Mouse (Mus musculus) heart, embryonic 16.5 days (tissue): ENCODE results near the gene Tmem220. TPM values are rescaled to one million over a fixed set of nuclear protein-coding genes. Genes with fewer than 3 reads are reported as not detected.
A peak's percentile ranks its signal among the peaks of the same experiment; 100 is the strongest.

Experiments
- ATAC-seq: fragments of 200-750 bp; cut with Nextera tagmentation; replicated peaks from 2 replicates; pipeline ENCODE4 v1.8.0; 2017; ENCODE audit warnings: moderate number of reproducible peaks; ENCODE audit not compliant: insufficient read depth, low FRiP score; ENCODE audit errors: extremely low read depth
- H3K27ac ChIP-seq: fragments of 300-500 bp; sonication (generic); 2 replicates; pipeline ENCODE4 v1.5.1; 2014; ENCODE audit warnings: mild to moderate bottlenecking, low read length, control low read depth, moderate library complexity
- H3K27me3 ChIP-seq: fragments of 300-500 bp; sonication (generic); 2 replicates; pipeline ENCODE4 v1.6.1; 2014; ENCODE audit warnings: low read length, mixed read lengths; ENCODE audit not compliant: control insufficient read depth, insufficient read depth
- H3K36me3 ChIP-seq: fragments of 300-500 bp; sonication (generic); 2 replicates; pipeline ENCODE4 v1.6.1; 2014; ENCODE audit not compliant: control insufficient read depth, insufficient read depth
- H3K4me1 ChIP-seq: fragments of 300-500 bp; sonication (generic); 2 replicates; pipeline ENCODE4 v1.6.1; 2014; ENCODE audit warnings: low read length, mixed read lengths; ENCODE audit not compliant: control insufficient read depth, insufficient read depth
- H3K4me2 ChIP-seq: fragments of 300-500 bp; sonication (generic); 2 replicates; pipeline ENCODE4 v1.6.1; 2014; ENCODE audit warnings: low read depth, mild to moderate bottlenecking, control low read depth, low read length
- H3K4me3 ChIP-seq: fragments of 300-500 bp; sonication (generic); 2 replicates; pipeline ENCODE4 v1.5.1; 2014; ENCODE audit warnings: mild to moderate bottlenecking, control low read depth, low read length
- H3K9ac ChIP-seq: fragments of 300-500 bp; sonication (generic); 2 replicates; pipeline ENCODE4 v1.6.1; 2014; ENCODE audit warnings: low read length, control low read depth
- H3K9me3 ChIP-seq: fragments of 300-500 bp; sonication (generic); replicated peaks from 2 replicates; pipeline ENCODE4 v1.6.1; 2016; ENCODE audit warnings: low read length; ENCODE audit not compliant: control insufficient read depth
- WGBS: fragments of 180-500 bp; shearing (Covaris S2); extraction: QIAGEN DNeasy Blood & Tissue Kit; methylation state at CpG from one replicate; pipeline ENCODE4 v1.1.7; 2014; 5-methylcytosine and 5-hydroxymethylcytosine counted together
- polyA plus RNA-seq: library from polyadenylated mRNA; unstranded; fragments of >200 nt; fragmentation: Nextera tagmentation; extraction: Ambion mirVana; gene quantifications from 2 replicates; pipeline ENCODE4 v1.2.1, GENCODE M21; 2015

Tmem220 gene
- polyA plus RNA-seq, result 1.1 and 1.5 TPM in 2 replicates

DNA sequence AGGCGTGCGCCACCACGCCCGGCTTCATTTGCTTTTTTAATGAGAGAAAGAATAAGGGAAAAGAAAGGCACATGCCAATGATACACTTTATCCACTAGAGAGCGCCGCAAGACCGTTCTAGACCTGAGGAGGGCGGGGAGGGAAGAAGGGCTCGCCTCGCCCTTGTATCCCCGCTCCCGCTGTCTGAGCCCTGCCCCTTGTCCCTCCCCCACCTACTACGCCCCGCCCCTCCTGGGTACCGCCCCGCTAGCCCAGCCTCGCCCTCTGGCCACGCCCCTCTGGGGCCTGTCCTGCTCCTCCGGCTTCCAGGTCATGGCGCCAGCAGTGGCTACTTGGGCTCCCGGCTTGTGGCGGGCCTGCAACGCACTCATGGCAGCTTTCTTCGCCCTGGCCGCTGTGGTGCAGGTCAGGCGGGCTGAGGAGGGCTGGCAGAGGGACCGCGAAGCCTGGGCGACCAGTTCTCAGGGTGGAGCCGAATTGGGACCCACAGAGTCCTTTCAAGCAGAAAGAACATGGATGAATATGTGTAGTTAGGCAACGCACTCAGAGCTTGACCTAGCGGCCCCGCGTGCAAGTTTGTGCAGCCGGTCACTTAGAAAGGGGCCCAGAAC, at the start of gene Tmem220:
Gene Tmem220 (plus strand): TSS at position 288 of the 611 bp plus-strand sequence.
- peak; percentile 98 for ATAC-seq
- no peaks in the 10 kb centered on the region for H3K9me3 ChIP-seq
- H3K4me1 ChIP-seq, result peaks cover 9% of the 10 kb centered on the region; the same call in 1 of the 2 replicates
- peak within 1 kb of the TSS; percentile 92 for H3K4me2 ChIP-seq
- 0 out of 2 replicates have a peak within 1 kb of the TSS, but pooled peaks have one; percentile 24 for H3K27ac ChIP-seq
- peak within 1 kb of the TSS; percentile 68 for H3K4me3 ChIP-seq
- no peaks in the 10 kb centered on the region for H3K36me3 ChIP-seq
- H3K9ac ChIP-seq, result peak within 1 kb of the TSS; percentile 86
- WGBS, result 2% methylated on average over 35 of the region's 35 CpGs
- no peaks in the 10 kb centered on the region for H3K27me3 ChIP-seq

DNA sequence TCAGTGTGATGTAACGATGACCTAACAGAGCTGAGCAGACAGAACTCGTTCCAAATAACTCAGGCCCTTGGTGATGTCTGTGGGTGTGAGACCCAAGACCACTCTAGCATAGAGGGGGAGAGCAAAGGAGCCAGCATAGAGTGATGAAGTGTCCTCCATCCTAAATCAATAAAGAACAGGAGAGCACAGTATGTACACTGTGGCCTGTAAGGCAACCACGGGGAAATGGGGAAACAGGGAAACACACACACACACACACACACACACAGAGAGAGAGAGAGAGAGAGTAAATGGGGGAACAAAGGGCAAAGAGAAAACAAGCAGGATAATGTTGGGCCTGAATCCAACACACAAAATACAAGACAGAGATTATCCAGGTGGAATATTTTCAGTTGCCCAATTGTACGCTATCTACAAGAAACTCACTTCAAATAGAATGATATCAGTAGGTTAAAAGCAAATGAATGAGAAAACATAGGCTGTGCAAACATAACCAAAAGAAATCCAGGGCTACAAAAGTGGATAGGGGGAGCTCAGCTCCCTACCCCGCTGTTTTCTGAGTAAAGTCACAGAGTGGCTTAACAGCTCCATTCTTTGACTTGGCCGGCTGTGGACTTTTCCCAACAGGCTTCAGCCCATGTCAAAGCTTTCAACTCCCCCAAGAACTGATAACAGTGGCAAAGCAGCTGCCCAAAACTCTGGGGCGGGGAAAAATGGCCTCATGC, 49.2 kb upstream of the Tmem220 start:
- no peak for ATAC-seq
- no peak overlapping the region for H3K9ac ChIP-seq
- H3K4me3 ChIP-seq, result no peak overlapping the region
- no peak overlapping the region for H3K27ac ChIP-seq
- H3K36me3 ChIP-seq, result no peaks in the 10 kb centered on the region
- 80% methylated on average over 7 of the region's 7 CpGs for WGBS
- no peaks in the 10 kb centered on the region for H3K4me1 ChIP-seq
- no peak overlapping the region for H3K4me2 ChIP-seq
- H3K9me3 ChIP-seq, result peaks cover 15% of the 10 kb centered on the region
- H3K27me3 ChIP-seq, result no peaks in the 10 kb centered on the region

DNA sequence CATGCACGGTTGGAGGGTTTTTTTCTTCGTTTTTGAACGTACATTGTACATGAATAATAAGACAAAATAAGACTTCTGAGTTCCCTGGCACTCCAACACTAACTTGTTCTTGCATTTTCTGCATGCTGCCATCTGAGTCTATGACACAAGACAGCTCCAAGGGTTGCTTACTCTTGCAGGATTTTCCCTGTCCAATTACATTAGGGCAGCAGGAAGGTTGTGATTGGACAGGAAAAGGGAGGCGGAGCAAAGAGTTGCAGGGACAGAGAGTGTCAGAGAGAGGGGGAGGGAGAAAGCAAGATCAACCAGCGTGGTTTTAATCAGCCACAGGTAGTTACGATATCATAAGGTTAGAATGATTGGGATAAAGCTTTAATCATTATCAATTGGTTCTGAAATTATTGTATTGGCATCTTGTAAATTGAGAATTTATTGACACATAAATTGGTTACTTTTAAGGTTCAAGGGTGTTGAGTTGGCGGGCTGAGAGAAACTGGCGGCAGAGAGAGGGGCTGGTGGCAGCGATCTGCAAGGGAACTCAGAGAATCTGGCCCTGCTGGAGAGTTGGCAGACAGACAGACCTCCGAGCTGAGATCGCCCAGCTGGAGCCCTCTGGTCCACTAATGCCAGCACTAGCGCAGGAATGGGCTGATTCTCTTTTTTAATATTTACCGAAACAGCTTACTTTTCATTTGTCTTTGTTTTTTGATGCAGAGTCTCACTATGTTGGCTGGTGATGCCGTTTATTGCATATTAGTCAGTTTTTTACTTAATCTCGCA, 43.4 kb upstream of the Tmem220 start:
- Histone ChIP-seq H3K9me3 (no peaks in the 10 kb centered on the region), H3K4me1 (peaks cover 18% of the 10 kb centered on the region), H3K27ac (no peak overlapping the region), H3K4me2 (no peak overlapping the region), H3K9ac (no peak overlapping the region), H3K27me3 (0 out of 2 replicates have a peak, but pooled peaks cover 3% of the 10 kb centered on the region), H3K4me3 (no peak overlapping the region), H3K36me3 (no peaks in the 10 kb centered on the region)
- WGBS, result 78% methylated on average over 15 of the region's 15 CpGs
- ATAC-seq, result no peak

DNA sequence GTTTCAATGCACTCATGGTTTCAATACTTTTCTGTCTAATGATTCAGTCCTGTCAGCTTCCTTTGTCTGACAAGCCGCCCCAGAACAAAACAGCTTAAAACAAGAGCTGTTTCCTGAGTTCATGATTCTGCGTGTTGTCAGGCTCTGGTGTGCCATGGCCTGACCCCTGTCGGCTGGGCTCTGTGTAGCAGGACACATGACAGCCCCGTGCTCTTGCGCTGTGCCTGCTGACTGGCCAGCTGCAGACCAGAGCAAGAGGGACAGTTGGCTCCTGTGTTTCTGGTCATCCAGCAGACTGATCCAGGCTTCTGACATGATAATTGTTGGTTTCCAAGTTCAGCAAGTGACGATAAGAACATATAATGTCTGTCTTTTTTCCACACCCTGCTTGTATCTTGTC, 42.2 kb upstream of the Tmem220 start:
- Histone ChIP-seq H3K27me3 (0 out of 2 replicates have a peak, but pooled peaks cover 3% of the 10 kb centered on the region), H3K9me3 (no peaks in the 10 kb centered on the region), H3K27ac (no peak overlapping the region), H3K4me2 (no peak overlapping the region), H3K9ac (no peak overlapping the region), H3K4me1 (peaks cover 18% of the 10 kb centered on the region), H3K36me3 (no peaks in the 10 kb centered on the region), H3K4me3 (no peak overlapping the region)
- WGBS, result 28% methylated on average over 6 of the region's 6 CpGs
- ATAC-seq, result peak; percentile 69

DNA sequence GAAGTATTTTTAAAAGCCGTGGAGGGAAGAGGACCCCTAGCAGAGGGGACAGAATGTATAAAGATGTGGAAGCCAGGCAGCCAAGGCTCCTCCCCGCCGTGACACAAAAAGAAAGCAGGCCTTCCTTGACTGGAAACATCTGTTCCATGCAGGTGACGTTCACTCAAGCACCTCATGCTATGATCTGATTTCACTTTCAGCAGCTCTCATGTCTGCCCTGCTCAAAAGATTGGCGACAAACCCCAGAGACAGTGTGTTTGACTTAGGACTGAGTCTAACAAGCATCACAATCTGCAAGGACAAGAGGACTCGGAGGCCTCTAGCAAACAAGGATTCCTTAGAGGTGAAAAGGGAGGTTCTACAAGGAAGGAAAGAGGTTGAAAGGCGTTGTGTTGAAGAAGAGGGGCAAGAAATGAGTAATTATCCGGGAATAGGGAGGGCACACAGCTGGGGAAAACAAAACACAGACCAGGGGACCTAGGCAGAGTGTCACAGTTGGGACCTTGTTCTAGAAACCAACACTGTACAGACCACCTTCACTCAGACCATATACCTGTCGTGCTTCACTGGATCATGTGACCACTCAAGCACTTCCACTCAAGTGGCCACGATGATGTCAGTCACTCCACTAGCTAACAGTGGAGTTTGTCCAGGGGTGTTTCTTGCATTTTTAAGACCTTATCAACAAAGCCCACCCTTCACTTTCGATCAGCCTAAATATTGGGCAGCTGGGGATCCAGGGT, 41.4 kb upstream of the Tmem220 start:
- no peak overlapping the region; the same call in 1 of the 2 replicates for H3K27ac ChIP-seq
- H3K4me2 ChIP-seq, result no peak overlapping the region
- peak overlapping the region; percentile 77; the same call in 1 of the 2 replicates for H3K9ac ChIP-seq
- 0 out of 2 replicates have a peak, but pooled peaks cover 3% of the 10 kb centered on the region for H3K27me3 ChIP-seq
- WGBS, result 50% methylated on average over 11 of the region's 11 CpGs
- no peaks in the 10 kb centered on the region for H3K9me3 ChIP-seq
- no peak for ATAC-seq
- H3K4me3 ChIP-seq, result no peak overlapping the region
- peaks cover 18% of the 10 kb centered on the region for H3K4me1 ChIP-seq
- H3K36me3 ChIP-seq, result no peaks in the 10 kb centered on the region

DNA sequence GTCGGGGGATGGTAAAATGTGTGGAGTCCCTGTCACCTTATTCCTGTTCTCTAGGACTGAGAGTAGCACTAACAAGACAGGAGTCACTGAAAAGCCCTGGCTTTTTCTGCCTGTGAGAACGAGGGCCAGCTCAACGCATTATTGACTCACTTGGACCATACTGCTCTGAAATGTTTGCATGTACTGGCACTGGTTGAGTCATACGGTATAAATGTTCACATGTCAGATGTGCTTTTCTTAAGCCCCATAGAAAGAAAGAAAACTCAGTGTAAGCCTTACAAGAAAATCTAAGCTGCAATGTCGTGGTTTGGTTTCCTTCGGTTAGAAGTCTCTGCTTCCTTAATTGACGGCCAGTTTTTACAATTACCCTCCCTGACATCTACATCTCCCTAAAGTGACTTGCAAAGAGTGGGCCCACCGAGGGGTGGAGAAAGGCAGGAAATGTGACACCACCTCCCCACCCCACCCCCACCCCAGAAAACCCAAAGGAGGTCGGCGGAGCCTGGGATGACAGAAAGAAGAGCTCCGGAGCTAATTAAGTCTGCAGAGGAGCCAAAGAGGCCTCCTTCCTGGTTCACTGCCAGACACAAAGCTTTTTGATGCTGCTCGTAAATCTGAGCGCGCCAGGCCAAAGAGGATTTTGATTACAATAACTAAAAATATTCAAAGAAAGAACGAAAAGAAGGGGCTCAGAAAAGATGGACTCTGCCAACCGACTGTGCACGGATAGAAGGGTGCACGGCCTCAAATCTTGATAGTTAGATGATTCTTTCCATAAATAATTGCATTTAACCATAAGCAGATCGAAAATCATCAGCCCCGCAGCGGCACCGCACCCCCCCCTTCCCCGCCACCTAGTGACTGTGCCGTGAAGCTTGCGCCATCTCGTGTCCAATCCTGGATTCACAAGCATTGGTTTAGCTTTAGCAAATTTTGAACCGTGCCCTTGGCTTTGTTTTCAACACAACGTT, 40.5 kb upstream of the Tmem220 start:
- Histone ChIP-seq H3K9ac (peak overlapping the region; percentile 77), H3K27ac (peak overlapping the region; percentile 56; the same call in 1 of the 2 replicates), H3K27me3 (0 out of 2 replicates have a peak, but pooled peaks cover 3% of the 10 kb centered on the region), H3K4me1 (peaks cover 18% of the 10 kb centered on the region), H3K4me3 (peak overlapping the region; percentile 62), H3K4me2 (peak overlapping the region; percentile 92), H3K9me3 (no peaks in the 10 kb centered on the region), H3K36me3 (no peaks in the 10 kb centered on the region)
- peak; percentile 72 for ATAC-seq
- 8% methylated on average over 28 of the region's 28 CpGs for WGBS

- Histone ChIP-seq H3K4me2 (peak overlapping the region; percentile 92), H3K4me1 (peaks cover 18% of the 10 kb centered on the region), H3K36me3 (no peaks in the 10 kb centered on the region), H3K4me3 (peak overlapping the region; percentile 62), H3K9ac (peak overlapping the region; percentile 77), H3K27ac (peak overlapping the region; percentile 15; the same call in 1 of the 2 replicates), H3K9me3 (no peaks in the 10 kb centered on the region), H3K27me3 (0 out of 2 replicates have a peak, but pooled peaks cover 3% of the 10 kb centered on the region)
- no peak for ATAC-seq
- 23% methylated on average over 11 of the region's 11 CpGs for WGBS
Measured at GRCm38 (mm10) chr11:66985136-66985702, 39.7 kb upstream of the Tmem220 start.
